Mouse (Mus musculus): Measurements from ENCODE around the gene 4930455H04Rik.

DNA sequence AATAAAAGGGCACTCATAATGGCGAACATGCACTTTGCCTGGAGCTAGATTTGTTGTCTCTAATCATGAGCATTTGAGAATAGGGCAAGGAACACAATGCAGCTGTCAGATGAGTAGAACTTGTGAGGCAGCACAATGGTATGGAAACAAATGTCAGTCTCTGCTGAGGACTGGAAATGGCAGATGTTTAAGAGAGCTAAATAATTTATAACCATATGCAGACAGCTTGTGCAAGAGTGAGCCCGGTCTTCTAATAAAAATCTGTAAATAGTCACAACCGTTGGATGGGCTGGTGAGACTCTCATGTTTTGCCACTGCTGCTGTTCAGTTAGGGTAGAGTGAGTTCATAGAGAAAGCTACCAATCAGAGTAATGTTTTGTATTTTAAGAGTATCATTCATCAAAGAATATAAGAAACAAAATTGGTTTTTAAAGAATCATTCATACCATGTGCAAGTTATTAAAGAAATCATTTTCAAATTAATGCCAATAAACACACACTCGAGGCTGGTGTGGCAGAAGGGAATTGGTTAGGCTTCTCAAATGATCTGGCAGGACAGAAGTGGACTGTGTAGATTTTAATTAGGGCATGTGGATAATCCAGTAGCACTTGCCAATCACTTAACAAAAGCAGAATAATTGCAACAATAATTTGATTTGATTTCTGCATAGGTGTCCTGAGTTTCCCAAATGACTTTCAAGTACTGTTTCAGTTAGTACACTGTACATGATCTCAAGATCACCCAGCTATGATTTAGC lies 31.0 kb upstream of the 4930455H04Rik start:
- no peak for TF ChIP-seq CTCF (IDR thresholded peaks at IDR 0.05; ENCODE audit: low read depth)
- TF ChIP-seq EP300 (IDR thresholded peaks at IDR 0.05; ENCODE audit: low read depth): no peak
